Mouse (Mus musculus): ENCODE measurements around the gene Fer. TPM values are rescaled to one million over a fixed set of nuclear protein-coding genes. Genes with fewer than 3 reads are reported as not detected.

The Fer gene
- polyA plus RNA-seq, 1 experiment from 2014 or later, result 30.8 TPM

DNA sequence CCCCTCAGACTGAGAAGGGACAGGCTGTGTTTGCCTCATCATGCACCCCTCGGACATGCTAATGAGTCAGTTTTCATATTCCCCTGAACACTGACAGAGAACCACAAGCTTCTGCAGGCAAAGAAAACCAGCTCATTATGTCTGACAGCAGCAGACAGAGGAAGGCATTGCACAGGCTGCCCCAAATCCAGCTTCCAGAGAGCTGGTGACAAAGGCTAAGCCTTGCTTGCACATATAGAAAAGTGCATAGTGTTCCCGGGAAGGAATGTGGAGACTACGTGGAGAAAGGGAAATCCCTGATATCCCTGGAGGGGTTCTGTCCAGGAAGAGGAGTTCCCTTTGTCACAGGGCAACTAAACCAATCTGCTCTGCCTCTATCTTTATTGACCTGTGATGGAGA is 318.4 kb downstream of the Fer start:
- no peaks in the 10 kb centered on the region for H3K36me3 ChIP-seq
- H3K9ac ChIP-seq, result no peak overlapping the region
- no peaks in the 10 kb centered on the region for H3K9me3 ChIP-seq
- WGBS, result 69% methylated on average over 3 of the region's 3 CpGs
- H3K4me3 ChIP-seq, result no peak overlapping the region
- no peak overlapping the region for H3K27ac ChIP-seq
- no peaks in the 10 kb centered on the region for H3K27me3 ChIP-seq
- H3K4me1 ChIP-seq, result peaks cover 5% of the 10 kb centered on the region; the same call in 1 of the 2 replicates
- ATAC-seq (ENCODE audit: low FRiP score, low read depth), result no peak
- H3K4me2 ChIP-seq (replicated peaks), result no peak overlapping the region

DNA sequence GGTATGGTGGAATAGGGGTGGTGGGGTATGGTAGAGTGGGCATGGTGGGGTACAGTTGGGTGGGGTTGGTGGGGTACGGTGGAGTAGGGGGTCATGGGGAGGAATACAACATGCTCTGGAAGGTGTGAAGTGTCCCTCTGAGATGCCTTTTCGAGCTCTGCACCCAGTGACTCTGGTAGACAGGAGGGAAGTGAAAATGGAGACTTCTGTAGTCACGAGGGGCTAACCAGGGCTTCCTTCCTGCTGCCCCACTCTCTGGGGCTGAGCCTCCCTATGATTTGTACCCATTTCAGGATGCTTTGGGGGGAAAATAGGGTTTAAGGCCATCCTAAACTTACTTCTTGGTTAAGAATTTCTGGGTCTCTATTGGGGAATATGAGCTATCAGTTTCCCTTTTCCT is 319.7 kb downstream of the Fer start:
- no peak for ATAC-seq (ENCODE audit: low FRiP score, low read depth)
- H3K9me3 ChIP-seq, result no peaks in the 10 kb centered on the region
- no peak overlapping the region for H3K4me2 ChIP-seq (replicated peaks)
- H3K27ac ChIP-seq, result no peak overlapping the region
- H3K4me1 ChIP-seq, result peaks cover 5% of the 10 kb centered on the region; the same call in 1 of the 2 replicates
- no peaks in the 10 kb centered on the region for H3K36me3 ChIP-seq
- no peak overlapping the region for H3K4me3 ChIP-seq
- 89% methylated on average over 3 of the region's 3 CpGs for WGBS
- no peaks in the 10 kb centered on the region for H3K27me3 ChIP-seq
- H3K9ac ChIP-seq, result no peak overlapping the region

DNA sequence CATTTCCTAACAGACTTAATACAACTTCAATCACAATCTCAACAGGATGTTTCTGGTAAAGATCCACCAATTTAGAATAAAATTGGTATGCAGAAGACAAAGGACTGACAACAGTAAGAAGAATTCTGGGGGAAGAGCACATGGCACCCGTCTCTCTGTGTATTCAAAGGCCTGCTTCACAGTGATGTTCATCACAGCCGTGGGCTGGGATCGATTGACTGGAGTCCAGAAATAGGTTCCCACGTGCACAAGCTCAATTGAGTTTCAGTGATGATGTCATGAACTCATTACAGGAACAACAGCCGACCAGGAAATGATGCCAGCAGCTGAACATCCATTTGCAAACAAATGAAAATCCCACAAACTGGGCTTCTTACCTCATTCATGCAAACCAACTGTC is 320.3 kb downstream of the Fer start:
- Histone ChIP-seq H3K27me3 (no peaks in the 10 kb centered on the region), H3K27ac (no peak overlapping the region), H3K4me3 (no peak overlapping the region), H3K36me3 (no peaks in the 10 kb centered on the region), H3K4me2 (replicated peaks) (no peak overlapping the region), H3K9me3 (no peaks in the 10 kb centered on the region), H3K4me1 (peaks cover 5% of the 10 kb centered on the region; the same call in 1 of the 2 replicates), H3K9ac (no peak overlapping the region)
- ATAC-seq (ENCODE audit: low FRiP score, low read depth), result no peak
- WGBS, result 48% methylated on average over 5 of the region's 5 CpGs

Other genes with a start within 250 kb of the Fer start
- gene A930002H24Rik, start 729 bp downstream of the Fer start, polyA plus RNA-seq (2015; fragmentation: Nextera tagmentation; extraction: Ambion mirVana), result 2.8 and 2.9 TPM in 2 replicates

Measured in limb, embryonic 13.5 days (tissue).